14 mouse cellular contexts compared by ENCODE assay signal in genomic region chr17:66326204-66326545, GRCm38 (mm10).
A peak's percentile ranks its signal among the peaks of the same experiment; 100 is the strongest.
DNase-seq lines count a peak whose midpoint lies in the region; ATAC-seq and TF ChIP-seq lines count a peak whose summit lies in the region.
"Had no signal": no experiment of that assay in that cellular context is flagged by ENCODE, and none has a peak within 500 bp of the region (broad histone marks: within the 10 kb centered on the region; RNA-seq: fewer than 3 reads in every experiment).

No protein-coding gene starts in this region.

- H3K27me3 ChIP-seq in neural tube, embryonic 13.5 days, result no peaks in the 10 kb centered on the region
- no peaks in the 10 kb centered on the region for H3K27me3 ChIP-seq in hindbrain, embryonic 15.5 days
- H3K27me3 ChIP-seq in stomach, postnatal 0 days (ENCODE audit: control insufficient read depth, insufficient read depth, low read length), result no peaks in the 10 kb centered on the region
- no peaks in the 10 kb centered on the region for H3K27me3 ChIP-seq in liver, embryonic 12.5 days (replicated peaks)
- no peaks in the 10 kb centered on the region for H3K27me3 ChIP-seq in intestine, postnatal 0 days (replicated peaks; ENCODE audit: control insufficient read depth, insufficient read depth, low read length)

- 0 out of 2 replicates have a peak, but pooled peaks have one; percentile 17 for TF ChIP-seq CTCF in stomach, postnatal 0 days (IDR thresholded peaks at IDR 0.05; ENCODE audit: low read depth)
- TF ChIP-seq CTCF in intestine, postnatal 0 days (IDR thresholded peaks at IDR 0.05; ENCODE audit: low read depth), result no peak

- WGBS in neural tube, embryonic 13.5 days, result 82% methylated on average over 4 of the region's 4 CpGs
- WGBS in hindbrain, embryonic 15.5 days, result 63% methylated on average over 4 of the region's 4 CpGs
- WGBS in stomach, postnatal 0 days, result 70% methylated on average over 4 of the region's 4 CpGs
- WGBS in liver, embryonic 12.5 days (ENCODE audit: insufficient replicate concordance), result 77% methylated on average over 4 of the region's 4 CpGs
- WGBS in intestine, postnatal 0 days, result 79% methylated on average over 4 of the region's 4 CpGs

- H3K36me3 ChIP-seq in neural tube, embryonic 13.5 days, result no peaks in the 10 kb centered on the region
- no peaks in the 10 kb centered on the region for H3K36me3 ChIP-seq in hindbrain, embryonic 15.5 days
- H3K36me3 ChIP-seq in stomach, postnatal 0 days (ENCODE audit: control insufficient read depth, insufficient read depth, low read length), result no peaks in the 10 kb centered on the region
- no peaks in the 10 kb centered on the region for H3K36me3 ChIP-seq in liver, embryonic 12.5 days
- no peaks in the 10 kb centered on the region for H3K36me3 ChIP-seq in intestine, postnatal 0 days (ENCODE audit: control insufficient read depth, insufficient read depth)

- peak; percentile 39; the same call in 1 of the 2 replicates for ATAC-seq in frontal cortex, adult (ENCODE audit: low TSS enrichment)
- ATAC-seq in neural tube, embryonic 13.5 days (ENCODE audit: low read depth), result 0 out of 2 replicates have a peak, but pooled peaks have one; percentile 3
- no peak for ATAC-seq in hindbrain, embryonic 15.5 days (ENCODE audit: low FRiP score, low read depth)
- no peak for ATAC-seq in stomach, postnatal 0 days (ENCODE audit: low FRiP score, low TSS enrichment)
- ATAC-seq in liver, embryonic 12.5 days, result no peak
- ATAC-seq in intestine, postnatal 0 days, result no peak
- ATAC-seq: liver, postnatal 0 days had no signal

- peak overlapping the region; percentile 47; the same call in 1 of the 2 replicates for H3K4me2 ChIP-seq in neural tube, embryonic 13.5 days
- H3K4me2 ChIP-seq in hindbrain, embryonic 15.5 days, result no peak overlapping the region
- H3K4me2 ChIP-seq in stomach, postnatal 0 days (replicated peaks; ENCODE audit: low read depth), result no peak overlapping the region
- H3K4me2 ChIP-seq in liver, embryonic 12.5 days, result no peak overlapping the region
- H3K4me2 ChIP-seq in intestine, postnatal 0 days (replicated peaks; ENCODE audit: low read depth), result no peak overlapping the region

- H3K4me3 ChIP-seq in neural tube, embryonic 13.5 days, result no peak overlapping the region
- H3K4me3 ChIP-seq in hindbrain, embryonic 15.5 days, result no peak overlapping the region
- no peak overlapping the region for H3K4me3 ChIP-seq in stomach, postnatal 0 days (ENCODE audit: low read depth, low read length)
- no peak overlapping the region for H3K4me3 ChIP-seq in liver, embryonic 12.5 days
- no peak overlapping the region for H3K4me3 ChIP-seq in intestine, postnatal 0 days (ENCODE audit: low read depth, low read length)

- peaks cover 24% of the 10 kb centered on the region for H3K4me1 ChIP-seq in neural tube, embryonic 13.5 days (replicated peaks)
- H3K4me1 ChIP-seq in hindbrain, embryonic 15.5 days (replicated peaks), result peaks cover 17% of the 10 kb centered on the region
- no peaks in the 10 kb centered on the region for H3K4me1 ChIP-seq in stomach, postnatal 0 days (replicated peaks; ENCODE audit: control insufficient read depth, insufficient read depth)
- H3K4me1 ChIP-seq in liver, embryonic 12.5 days, result no peaks in the 10 kb centered on the region
- no peaks in the 10 kb centered on the region; the same call in 1 of the 2 replicates for H3K4me1 ChIP-seq in intestine, postnatal 0 days (replicated peaks; ENCODE audit: control insufficient read depth, insufficient read depth, low read length)

- DNase-seq in frontal cortex, postnatal 10 days (ENCODE audit: low spot score in 2 of 2), result no peak
- DNase-seq in neural tube, embryonic 10.5 days (ENCODE audit: extremely low spot score, low spot score), result no peak
- no peak for DNase-seq in stomach, postnatal 0 days (ENCODE audit: low spot score)
- DNase-seq: gastrocnemius, postnatal 14 days; kidney, adult 8-10 months; kidney, postnatal 25 days; liver, postnatal 0 days; lung, postnatal 14 days; thymus, adult 2 months had no signal

- H3K27ac ChIP-seq in neural tube, embryonic 13.5 days (replicated peaks), result 0 out of 2 replicates have a peak overlapping the region, but pooled peaks have one; percentile 79
- H3K27ac ChIP-seq in hindbrain, embryonic 15.5 days (replicated peaks), result peak overlapping the region; percentile 75; the same call in 1 of the 2 replicates
- H3K27ac ChIP-seq in stomach, postnatal 0 days (replicated peaks), result no peak overlapping the region
- no peak overlapping the region for H3K27ac ChIP-seq in liver, embryonic 12.5 days
- H3K27ac ChIP-seq in intestine, postnatal 0 days (ENCODE audit: low read depth, low read length), result no peak overlapping the region

- H3K9me3 ChIP-seq in neural tube, embryonic 13.5 days, result no peaks in the 10 kb centered on the region
- H3K9me3 ChIP-seq in hindbrain, embryonic 15.5 days, result no peaks in the 10 kb centered on the region
- no peaks in the 10 kb centered on the region for H3K9me3 ChIP-seq in stomach, postnatal 0 days (ENCODE audit: control insufficient read depth, low read length)
- H3K9me3 ChIP-seq in liver, embryonic 12.5 days (replicated peaks), result no peaks in the 10 kb centered on the region
- H3K9me3 ChIP-seq in intestine, postnatal 0 days (ENCODE audit: control insufficient read depth), result no peaks in the 10 kb centered on the region

- no peak for TF ChIP-seq EP300 in stomach, postnatal 0 days (optimal IDR thresholded peaks at IDR 0.05)

- H3K9ac ChIP-seq in neural tube, embryonic 13.5 days, result no peak overlapping the region
- H3K9ac ChIP-seq in hindbrain, embryonic 15.5 days, result no peak overlapping the region
- no peak overlapping the region for H3K9ac ChIP-seq in stomach, postnatal 0 days (ENCODE audit: low read length)
- no peak overlapping the region for H3K9ac ChIP-seq in liver, embryonic 12.5 days
- no peak overlapping the region for H3K9ac ChIP-seq in intestine, postnatal 0 days (ENCODE audit: low read depth, low read length)
- H3K9ac ChIP-seq: liver, postnatal 0 days had no signal

Comparison
In these comparisons a context has a peak if more than half of its experiments do, and no peak if none do; other contexts are left out.
1. ATAC-seq: peak in frontal cortex, adult (single experiment) and neural tube, embryonic 13.5 days (single experiment); none in hindbrain, embryonic 15.5 days (single experiment), stomach, postnatal 0 days (single experiment), liver, embryonic 12.5 days (single experiment) and intestine, postnatal 0 days (single experiment).
2. H3K27ac ChIP-seq: peak in neural tube, embryonic 13.5 days (single experiment) and hindbrain, embryonic 15.5 days (single experiment); none in stomach, postnatal 0 days (single experiment), liver, embryonic 12.5 days (single experiment) and intestine, postnatal 0 days (single experiment).